Mouse (Mus musculus) MEL (cell line): Measurements from ENCODE around the gene Dapl1. TPM values are rescaled to one million over a fixed set of nuclear protein-coding genes. Genes with fewer than 3 reads are reported as not detected.

Experiments
- DNase-seq: peaks from one replicate; pipeline ENCODE4 v3.0.0; 2011; ENCODE audit warnings: low read depth, low spot score
- H3K27ac ChIP-seq: 2 replicates; pipeline ENCODE4 v1.5.1; 2012; ENCODE audit warnings: low read depth, mild to moderate bottlenecking, control low read depth, low read length, moderate library complexity; ENCODE audit not compliant: control insufficient read depth
- H3K27me3 ChIP-seq, 2 experiments: fragments of 150-350 bp in 1 of 2; sonication (generic) in 1 of 2; 2 replicates each; pipeline ENCODE4 v1.6.1; 2012; ENCODE audit warnings: low read length in 2 of 2, mild to moderate bottlenecking in 2 of 2, improper control_type of control experiment in 1 of 2, moderate library complexity in 1 of 2; ENCODE audit not compliant: insufficient read depth in 2 of 2, control insufficient read depth in 1 of 2
- H3K36me3 ChIP-seq, 2 experiments: 2 replicates each; pipeline ENCODE4 v1.6.1; 2012 to 2014; ENCODE audit warnings: low read length in 2 of 2, improper control_type of control experiment in 1 of 2, inconsistent platforms in 1 of 2, mild to moderate bottlenecking in 1 of 2; ENCODE audit not compliant: insufficient read depth in 2 of 2, control insufficient read depth in 1 of 2
- H3K4me1 ChIP-seq, 2 experiments: fragments of 150-350 bp in 1 of 2; sonication (generic) in 1 of 2; 2 replicates each; pipeline ENCODE4 v1.6.1; 2012; ENCODE audit warnings: low read length in 2 of 2, improper control_type of control experiment in 1 of 2, mild to moderate bottlenecking in 1 of 2; ENCODE audit not compliant: insufficient read depth in 2 of 2, control insufficient read depth in 1 of 2
- H3K4me3 ChIP-seq, 2 experiments: fragments of 150-350 bp in 1 of 2; sonication (generic) in 1 of 2; 2 replicates each; pipeline ENCODE4 v1.5.1; 2012; ENCODE audit warnings: low read depth in 2 of 2, low read length in 2 of 2, mild to moderate bottlenecking in 2 of 2, moderate library complexity in 2 of 2, control low read depth in 1 of 2, improper control_type of control experiment in 1 of 2; ENCODE audit not compliant: control insufficient read depth in 1 of 2, insufficient read depth in 1 of 2
- H3K79me2 ChIP-seq: 2 replicates; pipeline ENCODE4 v1.6.1; 2012; ENCODE audit warnings: mild to moderate bottlenecking, low read length, moderate library complexity; ENCODE audit not compliant: control insufficient read depth, poor library complexity, insufficient read depth
- H3K9ac ChIP-seq: 2 replicates; pipeline ENCODE4 v1.6.1; 2012; ENCODE audit warnings: low read depth, mild to moderate bottlenecking, control low read depth, low read length, moderate library complexity; ENCODE audit not compliant: control insufficient read depth, poor library complexity, severe bottlenecking
- H3K9me3 ChIP-seq: fragments of 150-350 bp; sonication (generic); replicated peaks from 2 replicates; pipeline ENCODE4 v1.6.1; 2012; ENCODE audit warnings: mild to moderate bottlenecking, low read length, improper control_type of control experiment, moderate library complexity; ENCODE audit not compliant: insufficient read depth
- BHLHE40 ChIP-seq: IDR thresholded peaks from 2 replicates; pipeline ENCODE4 v1.6.1; 2012; ENCODE audit warnings: low read depth, mild to moderate bottlenecking, inconsistent platforms, low read length, improper control_type of control experiment, borderline replicate concordance
- CHD1 ChIP-seq: IDR thresholded peaks from 2 replicates; pipeline ENCODE4 v1.6.1; 2012; ENCODE audit warnings: low read depth, mild to moderate bottlenecking, inconsistent platforms, low read length, improper control_type of control experiment
- CTCF ChIP-seq, 3 experiments: IDR thresholded peaks in 2 of 3; conservative IDR thresholded peaks in 1 of 3; 2 replicates each; pipeline ENCODE4 v1.5.1; 2011 to 2012; ENCODE audit warnings: low read length in 3 of 3, low read depth in 2 of 3, mild to moderate bottlenecking in 2 of 3, improper control_type of control experiment in 1 of 3, inconsistent platforms in 1 of 3, mixed read lengths in 1 of 3, moderate library complexity in 1 of 3; ENCODE audit not compliant: control insufficient read depth in 1 of 3, insufficient read depth in 1 of 3, poor library complexity in 1 of 3, severe bottlenecking in 1 of 3
- E2F4 ChIP-seq: IDR thresholded peaks from 2 replicates; pipeline ENCODE4 v1.6.1; 2011; ENCODE audit warnings: low read depth, low read length, improper control_type of control experiment, borderline replicate concordance
- EP300 ChIP-seq, 2 experiments: IDR thresholded peaks; 2 replicates each; pipeline ENCODE4 v1.6.1; 2011; ENCODE audit warnings: improper control_type of control experiment in 2 of 2, low read length in 2 of 2, low read depth in 1 of 2, mild to moderate bottlenecking in 1 of 2
- GABPA ChIP-seq: IDR thresholded peaks from 2 replicates; pipeline ENCODE4 v1.6.1; 2012; ENCODE audit warnings: low read depth, mild to moderate bottlenecking, inconsistent platforms, low read length, improper control_type of control experiment, moderate library complexity
- MAFK ChIP-seq: IDR thresholded peaks from 2 replicates; pipeline ENCODE4 v1.6.1; 2011; ENCODE audit warnings: low read depth, mild to moderate bottlenecking, low read length, improper control_type of control experiment, borderline replicate concordance
- MAX ChIP-seq: IDR thresholded peaks from 2 replicates; pipeline ENCODE4 v1.6.1; 2011; ENCODE audit warnings: low read length, improper control_type of control experiment
- MAZ ChIP-seq: IDR thresholded peaks from 2 replicates; pipeline ENCODE4 v1.6.1; 2012; ENCODE audit warnings: low read depth, mild to moderate bottlenecking, inconsistent platforms, low read length, improper control_type of control experiment
- MXI1 ChIP-seq: IDR thresholded peaks from 2 replicates; pipeline ENCODE4 v1.6.1; 2011; ENCODE audit warnings: mild to moderate bottlenecking, low read depth, low read length, improper control_type of control experiment
- NELFE ChIP-seq: IDR thresholded peaks from 2 replicates; pipeline ENCODE4 v1.6.1; 2011; ENCODE audit warnings: low read depth, low read length, improper control_type of control experiment
- NRF1 ChIP-seq: IDR thresholded peaks from 2 replicates; pipeline ENCODE4 v1.6.1; 2014; ENCODE audit warnings: low read depth, mild to moderate bottlenecking, inconsistent platforms, low read length, improper control_type of control experiment, moderate library complexity; ENCODE audit not compliant: poor library complexity, insufficient read depth, severe bottlenecking
- POLR2AphosphoS2 ChIP-seq: IDR thresholded peaks from 2 replicates; pipeline ENCODE4 v1.6.1; 2011; ENCODE audit warnings: low read length, improper control_type of control experiment
- RAD21 ChIP-seq: IDR thresholded peaks from 2 replicates; pipeline ENCODE4 v1.6.1; 2011; ENCODE audit warnings: mild to moderate bottlenecking, low read depth, low read length, improper control_type of control experiment
- RCOR1 ChIP-seq: IDR thresholded peaks from 2 replicates; pipeline ENCODE4 v1.6.1; 2012; ENCODE audit warnings: low read depth, mild to moderate bottlenecking, inconsistent platforms, low read length, improper control_type of control experiment
- SIN3A ChIP-seq: IDR thresholded peaks from 2 replicates; pipeline ENCODE4 v1.6.1; 2012; ENCODE audit warnings: low read length, improper control_type of control experiment, inconsistent platforms
- SMC3 ChIP-seq: IDR thresholded peaks from 2 replicates; pipeline ENCODE4 v1.6.1; 2011; ENCODE audit warnings: low read depth, low read length, improper control_type of control experiment
- TAL1 ChIP-seq: IDR thresholded peaks from 2 replicates; pipeline ENCODE4 v1.6.1; 2012; ENCODE audit warnings: mild to moderate bottlenecking, inconsistent platforms, low read length, moderate library complexity, mixed read lengths
- TBP ChIP-seq: IDR thresholded peaks from 2 replicates; pipeline ENCODE4 v1.8.0; 2011; ENCODE audit warnings: low read depth, low read length, improper control_type of control experiment
- TCF12 ChIP-seq: IDR thresholded peaks from 2 replicates; pipeline ENCODE4 v1.6.1; 2014; ENCODE audit warnings: low read depth, mild to moderate bottlenecking, inconsistent platforms, low read length, improper control_type of control experiment, moderate library complexity
- USF1 ChIP-seq: IDR thresholded peaks from 2 replicates; pipeline ENCODE4 v1.6.1; 2014; ENCODE audit warnings: low read depth, mild to moderate bottlenecking, inconsistent platforms, low read length, improper control_type of control experiment, moderate library complexity
- USF2 ChIP-seq, 2 experiments: IDR thresholded peaks; 2 replicates each; pipeline ENCODE4 v1.6.1; 2011 to 2012; ENCODE audit warnings: improper control_type of control experiment in 2 of 2, low read length in 2 of 2, borderline replicate concordance in 1 of 2, inconsistent platforms in 1 of 2, low read depth in 1 of 2, mild to moderate bottlenecking in 1 of 2; ENCODE audit not compliant: insufficient read depth in 1 of 2
- ZC3H11A ChIP-seq: IDR thresholded peaks from 2 replicates; pipeline ENCODE4 v1.6.1; 2012; ENCODE audit warnings: low read depth, mild to moderate bottlenecking, inconsistent platforms, low read length, improper control_type of control experiment
- ZKSCAN1 ChIP-seq: IDR thresholded peaks from 2 replicates; pipeline ENCODE4 v1.6.1; 2012; ENCODE audit warnings: low read depth, mild to moderate bottlenecking, inconsistent platforms, low read length, improper control_type of control experiment, moderate library complexity
- polyA plus RNA-seq, 2 experiments: library from polyadenylated mRNA; stranded (reverse) in 1 of 2; unstranded in 1 of 2; fragments of >175 nt in 1 of 2; fragments of >200 nt in 1 of 2; gene quantifications; 2 replicates each; pipeline versions ENCODE4 v1.2.1 to v1.2.4; 2012; ENCODE audit warnings: low replicate concordance in 2 of 2, low read depth in 1 of 2; ENCODE audit not compliant: insufficient read length in 2 of 2, insufficient read depth in 1 of 2, missing spikeins in 1 of 2
- total RNA-seq: library from RNA; depleted of rRNA; stranded (reverse); fragments of 300-350 nt; gene quantifications from 2 replicates; pipeline ENCODE4 v1.2.3, GENCODE M21; 2012

Gene Dapl1
- total and polyA plus RNA-seq, 3 experiments, result not detected

- no peaks in the 10 kb centered on the region for H3K9me3 ChIP-seq
- no peaks in the 10 kb centered on the region for H3K79me2 ChIP-seq
- no peaks in the 10 kb centered on the region for H3K4me1 ChIP-seq
- no peak for DNase-seq
- no peak overlapping the region for H3K4me3 ChIP-seq
- no peaks in the 10 kb centered on the region for H3K36me3 ChIP-seq
- no peaks in the 10 kb centered on the region for H3K27me3 ChIP-seq
- no peak overlapping the region for H3K27ac ChIP-seq
- TF ChIP-seq EP300 (IDR thresholded peaks at IDR 0.05; ENCODE audit: low read depth in 1 of 2, low read length in 2 of 2), result no peak
- no peak for TF ChIP-seq TAL1
- TF ChIP-seq CHD1, result no peak
- TF ChIP-seq BHLHE40, result no peak
- TF ChIP-seq NRF1, result no peak
- TF ChIP-seq CTCF (IDR thresholded peaks at IDR 0.05 in 2 of 3, conservative IDR thresholded peaks at IDR 0.05 in 1 of 3; ENCODE audit: control insufficient read depth in 1 of 3, insufficient read depth in 1 of 3, low read depth in 2 of 3, low read length in 3 of 3, poor library complexity in 1 of 3, severe bottlenecking in 1 of 3), result no peak
- TF ChIP-seq USF2 (IDR thresholded peaks at IDR 0.05; ENCODE audit: borderline replicate concordance in 1 of 2, insufficient read depth in 1 of 2, low read depth in 1 of 2, low read length in 2 of 2), result no peak
- no peak for TF ChIP-seq RAD21
- TF ChIP-seq MAX, result no peak
- no peak for TF ChIP-seq ZKSCAN1
- TF ChIP-seq E2F4, result no peak
- no peak for TF ChIP-seq RCOR1
- no peak for TF ChIP-seq SIN3A
- no peak for TF ChIP-seq TBP
- TF ChIP-seq GABPA, result no peak
- no peak for TF ChIP-seq USF1
- no peak for TF ChIP-seq MAFK
- no peak for TF ChIP-seq SMC3
- TF ChIP-seq POLR2AphosphoS2, result no peak
- H3K9ac ChIP-seq, result no peak overlapping the region
These were observed 18.8 kb upstream of the Dapl1 start for GRCm38 (mm10) chr2:59465671-59466070.

DNA sequence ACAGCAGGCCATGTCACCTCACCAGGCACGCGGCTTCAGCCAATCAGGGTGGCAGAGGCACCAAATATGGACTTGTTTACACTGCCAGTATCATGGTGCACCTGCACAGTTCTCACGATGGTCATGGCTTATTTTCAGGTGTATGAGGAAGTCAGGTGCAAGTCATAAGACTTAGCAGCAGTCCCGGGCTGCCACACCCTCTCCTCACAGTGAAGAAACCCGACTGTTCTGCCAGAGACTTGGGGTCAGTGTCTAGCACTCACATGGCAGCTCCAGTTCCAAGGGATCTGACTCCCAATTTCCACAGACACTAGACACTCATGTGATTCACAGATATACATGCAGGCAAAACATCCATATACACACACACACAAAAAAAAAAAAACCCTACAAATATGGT is 18.1 kb upstream of the Dapl1 start:
- no peaks in the 10 kb centered on the region for H3K36me3 ChIP-seq
- no peak for DNase-seq
- H3K4me1 ChIP-seq, result no peaks in the 10 kb centered on the region
- no peaks in the 10 kb centered on the region for H3K79me2 ChIP-seq
- no peaks in the 10 kb centered on the region for H3K27me3 ChIP-seq
- TF ChIP-seq SMC3 (no peak), NELFE (no peak), MAZ (no peak), MXI1 (no peak), ZKSCAN1 (no peak), MAX (no peak), ZC3H11A (no peak), TCF12 (no peak)
- TF ChIP-seq, all 39 proteins: peak for 0
- no peak overlapping the region for H3K27ac ChIP-seq
- H3K9me3 ChIP-seq, result no peaks in the 10 kb centered on the region
- H3K4me3 ChIP-seq, result no peak overlapping the region
- H3K9ac ChIP-seq, result no peak overlapping the region
